Mouse (Mus musculus) CH12.LX (cell line): ENCODE measurements around the gene Plch2. TPM values are rescaled to one million over a fixed set of nuclear protein-coding genes. Genes with fewer than 3 reads are reported as not detected.

Experiments used
- DNase-seq: peaks from one replicate; pipeline ENCODE4 v3.0.0-alpha.2; 2013; ENCODE audit errors: extremely low read depth
- H3K27ac ChIP-seq: 2 replicates; pipeline ENCODE4 v1.5.1; 2012; ENCODE audit warnings: low read depth, mild to moderate bottlenecking, control low read depth, moderate library complexity; ENCODE audit not compliant: insufficient read depth
- H3K27me3 ChIP-seq: replicated peaks from 2 replicates; pipeline ENCODE3; 2012; ENCODE audit warnings: inconsistent platforms
- H3K36me3 ChIP-seq, 2 experiments: replicated peaks in 1 of 2; 2 replicates each; pipeline versions ENCODE3 to v1.6.1; 2012; ENCODE audit warnings: inconsistent platforms in 1 of 2, low read length in 1 of 2, mild to moderate bottlenecking in 1 of 2, mixed read lengths in 1 of 2, moderate library complexity in 1 of 2; ENCODE audit not compliant: control insufficient read depth in 1 of 2, insufficient read depth in 1 of 2
- H3K4me1 ChIP-seq, 2 experiments: 2 replicates each; pipeline ENCODE4 v1.6.1; 2012; ENCODE audit warnings: inconsistent platforms in 1 of 2, moderate library complexity in 1 of 2; ENCODE audit not compliant: insufficient read depth in 2 of 2, control insufficient read depth in 1 of 2
- H3K4me2 ChIP-seq: 2 replicates; pipeline ENCODE4 v1.6.1; 2012; ENCODE audit warnings: low read depth, mild to moderate bottlenecking, control low read depth; ENCODE audit not compliant: poor library complexity, insufficient read depth, severe bottlenecking
- H3K4me3 ChIP-seq, 3 experiments: fragments of 150-350 bp in 1 of 3; sonication (generic) in 1 of 3; replicated peaks in 1 of 3; 2 replicates each; pipeline versions ENCODE3 to v1.5.1; 2011 to 2012; ENCODE audit warnings: low read depth in 2 of 3, low read length in 2 of 3, mild to moderate bottlenecking in 2 of 3, moderate library complexity in 2 of 3, control low read depth in 1 of 3, improper control_type of control experiment in 1 of 3, inconsistent platforms in 1 of 3, mixed read lengths in 1 of 3; ENCODE audit not compliant: poor library complexity in 1 of 3
- H3K79me2 ChIP-seq: replicated peaks from 2 replicates; pipeline ENCODE4 v1.6.1; 2012; ENCODE audit warnings: mild to moderate bottlenecking, moderate library complexity; ENCODE audit not compliant: control insufficient read depth, poor library complexity, insufficient read depth, severe bottlenecking; ENCODE audit errors: extremely low read depth
- H3K9ac ChIP-seq: 2 replicates; pipeline ENCODE4 v1.6.1; 2012; ENCODE audit warnings: low read depth, mild to moderate bottlenecking, control low read depth, moderate library complexity; ENCODE audit not compliant: insufficient read depth
- H3K9me3 ChIP-seq: replicated peaks from 2 replicates; pipeline ENCODE3; 2012; ENCODE audit warnings: low read length, inconsistent platforms, mixed read lengths
- BHLHE40 ChIP-seq: IDR thresholded peaks from 2 replicates; pipeline ENCODE4 v1.6.1; 2011; ENCODE audit warnings: mild to moderate bottlenecking, low read depth, low read length, improper control_type of control experiment
- CHD1 ChIP-seq: IDR thresholded peaks from 2 replicates; pipeline ENCODE4 v1.6.1; 2012; ENCODE audit warnings: low read depth, low read length, improper control_type of control experiment, inconsistent platforms
- CHD2 ChIP-seq: IDR thresholded peaks from 2 replicates; pipeline ENCODE4 v1.6.1; 2011; ENCODE audit warnings: low read length, improper control_type of control experiment
- CTCF ChIP-seq, 2 experiments: IDR thresholded peaks in 1 of 2; conservative IDR thresholded peaks in 1 of 2; 2 replicates each; pipeline ENCODE4 v1.5.1; 2011 to 2012; ENCODE audit warnings: low read depth in 2 of 2, low read length in 2 of 2, improper control_type of control experiment in 1 of 2, inconsistent platforms in 1 of 2, mild to moderate bottlenecking in 1 of 2, moderate library complexity in 1 of 2
- EP300 ChIP-seq: IDR thresholded peaks from 2 replicates; pipeline ENCODE4 v1.6.1; 2011; ENCODE audit warnings: low read length, improper control_type of control experiment
- GABPA ChIP-seq: IDR thresholded peaks from 2 replicates; pipeline ENCODE4 v1.6.1; 2012; ENCODE audit warnings: low read depth, low read length, improper control_type of control experiment, inconsistent platforms; ENCODE audit not compliant: insufficient replicate concordance
- HCFC1 ChIP-seq: IDR thresholded peaks from 2 replicates; pipeline ENCODE4 v1.6.1; 2012; ENCODE audit warnings: low read depth, mild to moderate bottlenecking, inconsistent platforms, low read length, improper control_type of control experiment
- IRF4 ChIP-seq: IDR thresholded peaks from 2 replicates; pipeline ENCODE4 v1.6.1; 2014; ENCODE audit warnings: low read depth, mild to moderate bottlenecking, inconsistent platforms, low read length, improper control_type of control experiment
- JUN ChIP-seq: IDR thresholded peaks from 2 replicates; pipeline ENCODE4 v1.6.1; 2011; ENCODE audit warnings: low read depth, mild to moderate bottlenecking, low read length, improper control_type of control experiment, moderate library complexity; ENCODE audit not compliant: insufficient read depth
- JUND ChIP-seq: conservative IDR thresholded peaks from 2 replicates; pipeline ENCODE4 v1.6.1; 2011; ENCODE audit warnings: low read depth, low read length, improper control_type of control experiment
- MAFK ChIP-seq: IDR thresholded peaks from 2 replicates; pipeline ENCODE4 v1.6.1; 2011; ENCODE audit warnings: low read length, improper control_type of control experiment; ENCODE audit not compliant: insufficient replicate concordance
- MAX ChIP-seq: IDR thresholded peaks from 2 replicates; pipeline ENCODE4 v1.6.1; 2011; ENCODE audit warnings: low read length, improper control_type of control experiment
- MAZ ChIP-seq: IDR thresholded peaks from 2 replicates; pipeline ENCODE4 v1.6.1; 2012; ENCODE audit warnings: low read depth, mild to moderate bottlenecking, inconsistent platforms, low read length, improper control_type of control experiment, moderate library complexity
- MEF2A ChIP-seq: IDR thresholded peaks from 2 replicates; pipeline ENCODE4 v1.6.1; 2014; ENCODE audit warnings: low read depth, mild to moderate bottlenecking, inconsistent platforms, low read length, improper control_type of control experiment, borderline replicate concordance
- MXI1 ChIP-seq: IDR thresholded peaks from 2 replicates; pipeline ENCODE4 v1.6.1; 2011; ENCODE audit warnings: mild to moderate bottlenecking, low read depth, low read length, improper control_type of control experiment
- NELFE ChIP-seq: IDR thresholded peaks from 2 replicates; pipeline ENCODE4 v1.6.1; 2011; ENCODE audit warnings: low read depth, low read length, improper control_type of control experiment
- NRF1 ChIP-seq: IDR thresholded peaks from 2 replicates; pipeline ENCODE4 v1.6.1; 2014; ENCODE audit warnings: low read depth, mild to moderate bottlenecking, inconsistent platforms, low read length, improper control_type of control experiment, moderate library complexity
- PAX5 ChIP-seq: IDR thresholded peaks from 2 replicates; pipeline ENCODE4 v1.6.1; 2012; ENCODE audit warnings: low read length, inconsistent platforms, mixed read lengths
- POLR2A ChIP-seq: IDR thresholded peaks from 2 replicates; pipeline ENCODE4 v1.6.1; 2011; ENCODE audit warnings: low read depth, mild to moderate bottlenecking, improper control_type of control experiment, low read length
- POLR2AphosphoS2 ChIP-seq: IDR thresholded peaks from 2 replicates; pipeline ENCODE4 v1.6.1; 2011; ENCODE audit warnings: low read depth, low read length, improper control_type of control experiment
- RAD21 ChIP-seq: IDR thresholded peaks from 2 replicates; pipeline ENCODE4 v1.6.1; 2011; ENCODE audit warnings: low read depth, mild to moderate bottlenecking, low read length, improper control_type of control experiment, moderate library complexity
- SIN3A ChIP-seq: IDR thresholded peaks from 2 replicates; pipeline ENCODE4 v1.6.1; 2012; ENCODE audit warnings: low read length, improper control_type of control experiment, inconsistent platforms
- SMC3 ChIP-seq: IDR thresholded peaks from 2 replicates; pipeline ENCODE4 v1.6.1; 2011; ENCODE audit warnings: low read depth, low read length, improper control_type of control experiment
- TCF12 ChIP-seq: IDR thresholded peaks from 2 replicates; pipeline ENCODE4 v1.6.1; 2014; ENCODE audit warnings: low read depth, mild to moderate bottlenecking, inconsistent platforms, low read length, improper control_type of control experiment
- USF1 ChIP-seq: IDR thresholded peaks from 2 replicates; pipeline ENCODE4 v1.6.1; 2014; ENCODE audit warnings: low read depth, mild to moderate bottlenecking, inconsistent platforms, low read length, improper control_type of control experiment
- USF2 ChIP-seq: conservative IDR thresholded peaks from 2 replicates; pipeline ENCODE4 v1.6.1; 2011; ENCODE audit warnings: low read depth, low read length, improper control_type of control experiment
- ZC3H11A ChIP-seq: IDR thresholded peaks from 2 replicates; pipeline ENCODE4 v1.6.1; 2012; ENCODE audit warnings: low read depth, mild to moderate bottlenecking, inconsistent platforms, low read length, improper control_type of control experiment
- ZNF384 ChIP-seq: IDR thresholded peaks from 2 replicates; pipeline ENCODE4 v1.6.1; 2012; ENCODE audit warnings: low read depth, low read length, improper control_type of control experiment, inconsistent platforms
- dilution Hi-C: fragments of 300-500 bp; cut with MboI; formaldehyde crosslinking; loops from 2 replicates; pipeline ENCODE4 v1.14.3; 2020; ENCODE audit warnings: low sequenced_read_pairs; ENCODE audit not compliant: extremely low pct_unique_long_range_greater_than_20kb, extremely low pct_ligation_motif_present
- in situ Hi-C: fragments of 300-500 bp; cut with MboI; formaldehyde crosslinking; loops from 3 replicates; pipeline ENCODE4 v1.14.3; 2019; ENCODE audit warnings: low sequenced_read_pairs, low pct_ligation_motif_present, low pct_unique_long_range_greater_than_20kb, mixed read lengths
- polyA plus RNA-seq: library from polyadenylated mRNA; unstranded; fragments of >175 nt; gene quantifications from 2 replicates; pipeline ENCODE4 v1.2.1, GENCODE M21; 2012; ENCODE audit warnings: low read depth; ENCODE audit not compliant: insufficient read length
- total RNA-seq, 2 experiments: library from RNA; depleted of rRNA; stranded (reverse); fragments of 300-350 nt in 1 of 2; fragments of >200 nt in 1 of 2; gene quantifications; 2 replicates each; pipeline ENCODE4 v1.2.3; 2012 to 2014

The Plch2 gene
- total and polyA plus RNA-seq, 3 experiments: 0.04 to 0.47 (median 0.17) TPM

DNA sequence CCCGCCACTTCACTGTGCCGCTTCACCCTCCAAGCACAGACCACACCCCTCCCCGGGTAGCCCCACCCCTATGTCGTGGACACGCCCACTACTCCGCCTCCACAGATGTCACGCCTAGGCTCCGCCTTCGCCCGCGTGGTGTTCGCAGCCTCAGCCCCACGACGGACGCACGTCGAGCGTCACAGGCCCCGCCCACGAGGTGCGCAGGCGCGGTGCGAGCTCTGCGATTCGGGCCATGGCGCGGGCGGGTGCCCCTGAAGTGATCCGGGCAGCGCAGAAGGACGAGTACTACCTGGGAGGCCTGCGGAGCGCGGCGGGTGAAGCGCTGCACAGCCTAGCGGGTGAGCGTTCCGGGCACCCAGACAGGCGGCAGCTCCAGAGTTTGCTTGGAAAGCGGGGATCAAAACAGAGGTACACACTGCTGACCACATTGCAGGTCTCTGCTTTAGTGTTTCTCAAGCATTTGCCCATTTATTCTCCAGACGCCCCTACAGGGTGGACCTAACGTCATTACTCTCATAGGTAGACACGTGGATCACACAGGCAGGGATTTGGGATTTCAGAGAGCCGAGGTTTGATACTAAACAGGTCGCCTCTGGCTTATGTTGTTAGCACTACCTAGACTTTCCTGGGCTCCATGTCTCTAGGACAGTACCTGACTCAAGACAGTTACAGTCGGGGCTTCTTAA, 10.4 kb upstream of the Plch2 start, which contains the start of gene Pex10:
TSS of gene Pex10 (plus strand) at position 183 of the 689 bp plus-strand sequence.
- dilution Hi-C loops (no loop called here), in situ Hi-C loops (loop anchor here (5.0 kb wide), 2 partner anchors 120 to 190 kb away; no protein-coding TSS in a partner anchor)
- peak within 1 kb of the TSS; percentile 71 to 77 (median 76) for H3K4me3 ChIP-seq
- H3K4me2 ChIP-seq: peak within 1 kb of the TSS; percentile 72
- TF ChIP-seq MAZ: no peak; the same call in 1 of the 2 replicates
- peak; percentile 99 for TF ChIP-seq NRF1
- no peak for TF ChIP-seq PAX5
- no peak for TF ChIP-seq SIN3A
- TF ChIP-seq CTCF (conservative IDR thresholded peaks at IDR 0.05 in 1 of 2, IDR thresholded peaks at IDR 0.05 in 1 of 2; ENCODE audit: low read depth in 2 of 2, low read length in 2 of 2): no peak
- TF ChIP-seq IRF4: no peak
- no peak for TF ChIP-seq ZC3H11A
- no peak for TF ChIP-seq JUND
- no peak for TF ChIP-seq EP300
- TF ChIP-seq ZNF384: no peak
- no peak for TF ChIP-seq CHD2
- peak; percentile 86 for TF ChIP-seq POLR2A
- no peak for TF ChIP-seq POLR2AphosphoS2
- TF ChIP-seq MXI1: peak; percentile 3; the same call in 1 of the 2 replicates
- TF ChIP-seq RAD21: no peak
- peak; percentile 77; the same call in 1 of the 2 replicates for TF ChIP-seq NELFE
- no peak for TF ChIP-seq CHD1
- TF ChIP-seq MAFK: no peak
- TF ChIP-seq USF1: no peak
- TF ChIP-seq MAX: peak; percentile 57; the same call in 1 of the 2 replicates
- no peak for TF ChIP-seq JUN
- no peak for TF ChIP-seq BHLHE40
- peak; percentile 76; the same call in 1 of the 2 replicates for TF ChIP-seq TCF12
- peak; percentile 61 for TF ChIP-seq HCFC1
- no peak for TF ChIP-seq GABPA
- TF ChIP-seq SMC3: no peak
- no peak for TF ChIP-seq USF2
- TF ChIP-seq MEF2A: no peak
- no peak within 1 kb of the TSS for H3K27ac ChIP-seq
- 0 out of 2 replicates have a peak, but pooled peaks cover 3% of the 10 kb centered on the region for H3K79me2 ChIP-seq
- peaks cover 0 to 21% of the 10 kb centered on the region in 2 experiments; a peak in 2 of 4 replicates for H3K4me1 ChIP-seq
- peak; percentile 95 for DNase-seq
- peak within 1 kb of the TSS; percentile 64 for H3K9ac ChIP-seq
- peaks cover 36 to 40% of the 10 kb centered on the region in 2 experiments for H3K36me3 ChIP-seq
- peaks cover 23% of the 10 kb centered on the region for H3K27me3 ChIP-seq
- no peaks in the 10 kb centered on the region for H3K9me3 ChIP-seq
